Mouse (Mus musculus) kidney, postnatal 0 days (tissue): ENCODE results near the gene Usp6nl. TPM values are rescaled to one million over a fixed set of nuclear protein-coding genes. Genes with fewer than 3 reads are reported as not detected.
A peak's percentile ranks its signal among the peaks of the same experiment; 100 is the strongest.

ENCODE experiments used
- ATAC-seq: fragments of 200-750 bp; cut with Nextera tagmentation; replicated peaks from 2 replicates; pipeline ENCODE4 v1.8.0; 2017; ENCODE audit warnings: low read depth, moderate number of reproducible peaks, moderate TSS enrichment, moderate library complexity; ENCODE audit not compliant: low FRiP score
- DNase-seq: peaks from one replicate; pipeline ENCODE4 v3.0.0-alpha.2; 2016; ENCODE audit warnings: low spot score
- H3K27ac ChIP-seq: fragments of 300-500 bp; sonication (generic); 2 replicates; pipeline ENCODE4 v1.5.1; 2014; ENCODE audit warnings: mild to moderate bottlenecking
- H3K27me3 ChIP-seq: fragments of 300-500 bp; sonication (generic); 2 replicates; pipeline ENCODE4 v1.6.1; 2014; ENCODE audit warnings: low read length, mixed read lengths; ENCODE audit not compliant: insufficient read depth
- H3K36me3 ChIP-seq: fragments of 300-500 bp; sonication (generic); 2 replicates; pipeline ENCODE4 v1.6.1; 2014; ENCODE audit warnings: low read length, mixed read lengths; ENCODE audit not compliant: insufficient read depth
- H3K4me1 ChIP-seq: fragments of 300-500 bp; sonication (generic); replicated peaks from 2 replicates; pipeline ENCODE4 v1.6.1; 2014; ENCODE audit warnings: antibody characterized with exemption, low read length, mixed read lengths; ENCODE audit not compliant: insufficient read depth
- H3K4me2 ChIP-seq: fragments of 300-500 bp; sonication (generic); 2 replicates; pipeline ENCODE4 v1.6.1; 2014; ENCODE audit warnings: mild to moderate bottlenecking, low read length, moderate library complexity, mixed read lengths
- H3K4me3 ChIP-seq: fragments of 300-500 bp; sonication (generic); replicated peaks from 2 replicates; pipeline ENCODE4 v1.5.1; 2014; ENCODE audit warnings: low read depth, low read length
- H3K9ac ChIP-seq: fragments of 300-500 bp; sonication (generic); 2 replicates; pipeline ENCODE4 v1.6.1; 2014; ENCODE audit warnings: low read depth, low read length
- H3K9me3 ChIP-seq: fragments of 300-500 bp; sonication (generic); replicated peaks from 2 replicates; pipeline ENCODE4 v1.6.1; 2016; ENCODE audit warnings: low read length, inconsistent platforms, mixed read lengths
- CTCF ChIP-seq: IDR thresholded peaks from 2 replicates; pipeline ENCODE4 v1.5.1; 2016; ENCODE audit warnings: antibody characterized with exemption, low read depth, mild to moderate bottlenecking, moderate library complexity
- WGBS: fragments of 180-500 bp; shearing (Covaris S2); extraction: QIAGEN DNeasy Blood & Tissue Kit; methylation state at CpG from one replicate; pipeline ENCODE4 v1.1.7; 2014; 5-methylcytosine and 5-hydroxymethylcytosine counted together
- polyA plus RNA-seq: library from polyadenylated mRNA; unstranded; fragments of >200 nt; fragmentation: Nextera tagmentation; extraction: Ambion mirVana; gene quantifications from 2 replicates; pipeline ENCODE4 v1.2.1, GENCODE M21; 2015

Usp6nl gene
- polyA plus RNA-seq, 1 experiment from 2014 or later = 9.8 TPM

- WGBS = 90% methylated on average over 3 of the region's 3 CpGs
- DNase-seq = no peak
- no peak for TF ChIP-seq CTCF
- no peak overlapping the region for H3K4me2 ChIP-seq
- no peak overlapping the region for H3K4me3 ChIP-seq
- H3K9me3 ChIP-seq = no peaks in the 10 kb centered on the region
- H3K27ac ChIP-seq = no peak overlapping the region
- no peak overlapping the region for H3K9ac ChIP-seq
- H3K27me3 ChIP-seq = no peaks in the 10 kb centered on the region
- no peaks in the 10 kb centered on the region for H3K36me3 ChIP-seq
- ATAC-seq = no peak
- peaks cover 17% of the 10 kb centered on the region for H3K4me1 ChIP-seq
Measured at GRCm38 (mm10) chr2:6462306-6462705, 139.8 kb downstream of the Usp6nl start.

GRCm38 (mm10) chr2:6463772-6464661 is 141.6 kb downstream of the Usp6nl start:
- Histone ChIP-seq H3K27ac (peak overlapping the region; percentile 87), H3K9ac (no peak overlapping the region), H3K27me3 (no peaks in the 10 kb centered on the region), H3K4me3 (no peak overlapping the region), H3K4me1 (peaks cover 16% of the 10 kb centered on the region), H3K9me3 (no peaks in the 10 kb centered on the region), H3K4me2 (peak overlapping the region; percentile 37; the same call in 1 of the 2 replicates), H3K36me3 (no peaks in the 10 kb centered on the region)
- 30% methylated on average over 10 of the region's 10 CpGs for WGBS
- peak; percentile 95 for DNase-seq
- no peak for TF ChIP-seq CTCF
- peak; percentile 48; the same call in 1 of the 2 replicates for ATAC-seq

GRCm38 (mm10) chr2:6466396-6466795 is 143.9 kb downstream of the Usp6nl start:
- Histone ChIP-seq H3K36me3 (no peaks in the 10 kb centered on the region), H3K27ac (peak overlapping the region; percentile 36; the same call in 1 of the 2 replicates), H3K4me1 (peaks cover 9% of the 10 kb centered on the region), H3K4me3 (no peak overlapping the region), H3K27me3 (no peaks in the 10 kb centered on the region), H3K4me2 (no peak overlapping the region), H3K9me3 (no peaks in the 10 kb centered on the region), H3K9ac (no peak overlapping the region)
- TF ChIP-seq CTCF = no peak
- ATAC-seq = no peak
- DNase-seq = peak; percentile 73
- WGBS = 33% methylated on average over 6 of the region's 6 CpGs

GRCm38 (mm10) chr2:6467318-6467717 is 144.9 kb downstream of the Usp6nl start:
- no peaks in the 10 kb centered on the region for H3K9me3 ChIP-seq
- DNase-seq (no peak), ATAC-seq (no peak)
- peaks cover 9% of the 10 kb centered on the region for H3K4me1 ChIP-seq
- no peak overlapping the region for H3K4me2 ChIP-seq
- H3K36me3 ChIP-seq = no peaks in the 10 kb centered on the region
- H3K9ac ChIP-seq = no peak overlapping the region
- H3K27me3 ChIP-seq = no peaks in the 10 kb centered on the region
- H3K4me3 ChIP-seq = no peak overlapping the region
- H3K27ac ChIP-seq = no peak overlapping the region
- WGBS = 88% methylated on average over 3 of the region's 3 CpGs
- TF ChIP-seq CTCF = no peak

- DNase-seq (peak; percentile 87), ATAC-seq (no peak)
- H3K27me3 ChIP-seq = no peaks in the 10 kb centered on the region
- H3K9me3 ChIP-seq = no peaks in the 10 kb centered on the region
- H3K36me3 ChIP-seq = no peaks in the 10 kb centered on the region
- WGBS = 38% methylated on average over 9 of the region's 9 CpGs
- no peak overlapping the region for H3K27ac ChIP-seq
- peak; percentile 90 for TF ChIP-seq CTCF
- peaks cover 9% of the 10 kb centered on the region for H3K4me1 ChIP-seq
- H3K4me2 ChIP-seq = no peak overlapping the region
- H3K4me3 ChIP-seq = no peak overlapping the region
- H3K9ac ChIP-seq = no peak overlapping the region
Measured at GRCm38 (mm10) chr2:6469164-6469563, 146.7 kb downstream of the Usp6nl start.

GRCm38 (mm10) chr2:6471110-6471611 is 148.7 kb downstream of the Usp6nl start:
- no peak overlapping the region for H3K4me2 ChIP-seq
- no peak overlapping the region for H3K27ac ChIP-seq
- ATAC-seq (no peak), DNase-seq (peak; percentile 57)
- no peak overlapping the region for H3K4me3 ChIP-seq
- H3K27me3 ChIP-seq = no peaks in the 10 kb centered on the region
- WGBS = 48% methylated on average over 4 of the region's 4 CpGs
- H3K9ac ChIP-seq = no peak overlapping the region
- no peaks in the 10 kb centered on the region for H3K9me3 ChIP-seq
- no peaks in the 10 kb centered on the region for H3K36me3 ChIP-seq
- peaks cover under 1% of the 10 kb centered on the region for H3K4me1 ChIP-seq
- no peak for TF ChIP-seq CTCF
